Mouse (Mus musculus) thymus, adult 2 months (tissue): Measurements from ENCODE around the gene 1810046K07Rik. TPM values are rescaled to one million over a fixed set of nuclear protein-coding genes. Genes with fewer than 3 reads are reported as not detected.

Experiments used
- DNase-seq: peaks from one replicate; pipeline ENCODE4 v3.0.0; 2021
- H3K27ac ChIP-seq: fragments of 200-500 bp; 2 replicates; pipeline ENCODE4 v1.5.1; 2012; ENCODE audit warnings: low read length, control low read depth; ENCODE audit not compliant: control insufficient read depth, insufficient read depth
- H3K27me3 ChIP-seq: fragments of 200-500 bp; 2 replicates; pipeline ENCODE4 v1.6.1; 2012; ENCODE audit warnings: mild to moderate bottlenecking, low read length, moderate library complexity, mixed read lengths; ENCODE audit not compliant: control insufficient read depth, insufficient read depth
- H3K36me3 ChIP-seq: fragments of 200-500 bp; 2 replicates; pipeline ENCODE4 v1.6.1; 2012; ENCODE audit warnings: mild to moderate bottlenecking, low read length, moderate library complexity; ENCODE audit not compliant: control insufficient read depth, insufficient read depth
- H3K4me1 ChIP-seq: fragments of 200-500 bp; replicated peaks from 2 replicates; pipeline ENCODE4 v1.6.1; 2012; ENCODE audit warnings: low read length; ENCODE audit not compliant: control insufficient read depth, insufficient read depth
- H3K4me3 ChIP-seq: fragments of 200-500 bp; 2 replicates; pipeline ENCODE4 v1.5.1; 2012; ENCODE audit warnings: mild to moderate bottlenecking, low read length, control low read depth, moderate library complexity; ENCODE audit not compliant: control insufficient read depth, insufficient read depth
- CTCF ChIP-seq: fragments of 200-500 bp; IDR thresholded peaks from 2 replicates; pipeline ENCODE4 v1.5.1; 2012; ENCODE audit warnings: mild to moderate bottlenecking, control low read depth, low read length, moderate library complexity, borderline replicate concordance; ENCODE audit not compliant: control insufficient read depth, poor library complexity, insufficient read depth; ENCODE audit errors: extremely low read depth
- POLR2A ChIP-seq: fragments of 200-500 bp; IDR thresholded peaks from 2 replicates; pipeline ENCODE4 v1.6.1; 2012; ENCODE audit warnings: mild to moderate bottlenecking, low read length, control low read depth, moderate library complexity; ENCODE audit not compliant: control insufficient read depth, poor library complexity, insufficient read depth; ENCODE audit errors: extremely low read depth
- whole genome bisulfite sequencing: fragments of 180-500 bp; shearing (Covaris S2); methylation state at CpG from one replicate; pipeline ENCODE4 v1.1.7; 2018; 5-methylcytosine and 5-hydroxymethylcytosine counted together
- polyA plus RNA-seq: library from polyadenylated mRNA; depleted of rRNA; stranded (reverse); fragments of >200 nt; gene quantifications from 2 replicates; pipeline ENCODE4 v1.2.3, GENCODE M21; 2012

The 1810046K07Rik gene
- polyA plus RNA-seq, 1 experiment, result 5.1 TPM

DNA sequence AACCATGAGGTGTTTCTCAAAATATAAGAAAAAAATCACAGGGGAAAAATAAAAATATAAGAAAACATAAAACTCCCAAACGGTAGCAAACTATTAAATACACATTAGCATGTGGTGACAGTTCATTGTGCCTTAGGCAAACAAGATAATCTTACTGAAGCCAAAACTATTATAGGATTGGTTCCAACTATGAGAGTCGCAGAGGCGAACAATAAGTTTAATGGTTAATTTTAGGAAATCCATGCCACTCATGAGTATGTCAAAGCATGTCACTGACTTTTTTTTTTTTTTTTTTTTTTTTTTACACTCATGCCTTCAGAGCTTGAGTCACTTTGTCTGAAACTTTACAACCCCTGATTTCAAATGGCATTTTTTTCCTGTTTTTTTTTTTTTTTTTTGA is 22.4 kb downstream of the 1810046K07Rik start:
- DNase-seq, result no peak
- no peak for TF ChIP-seq POLR2A
- no peak for TF ChIP-seq CTCF
- Histone ChIP-seq H3K36me3 (no peaks in the 10 kb centered on the region), H3K4me1 (no peaks in the 10 kb centered on the region), H3K27ac (no peak overlapping the region), H3K27me3 (no peaks in the 10 kb centered on the region), H3K4me3 (no peak overlapping the region)
- WGBS, result over 99% methylated on average over 3 of the region's 3 CpGs

DNA sequence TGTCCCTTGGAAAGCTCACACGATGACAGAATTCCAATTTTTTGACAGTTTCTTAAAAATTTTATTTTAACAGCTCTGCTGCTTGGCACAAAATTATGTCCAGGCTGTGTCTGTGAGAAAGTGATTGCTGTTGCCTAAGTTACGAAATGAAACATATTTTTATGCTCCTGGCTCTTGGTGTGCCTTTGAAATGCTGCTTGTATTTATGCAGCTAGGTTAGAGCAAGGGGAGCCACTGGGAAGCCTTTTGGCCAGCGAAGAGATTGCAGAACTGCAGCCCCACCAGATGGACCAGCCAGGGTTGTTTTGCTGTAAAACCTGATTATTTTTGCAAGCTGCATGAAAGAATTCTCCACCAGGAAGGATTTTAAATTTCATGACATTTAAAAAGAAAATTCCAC is 23.6 kb downstream of the 1810046K07Rik start:
- DNase-seq, result no peak
- H3K4me3 ChIP-seq, result no peak overlapping the region
- no peaks in the 10 kb centered on the region for H3K27me3 ChIP-seq
- no peaks in the 10 kb centered on the region for H3K36me3 ChIP-seq
- TF ChIP-seq CTCF (no peak), POLR2A (no peak)
- WGBS, result 89% methylated on average over 3 of the region's 3 CpGs
- no peak overlapping the region for H3K27ac ChIP-seq
- no peaks in the 10 kb centered on the region for H3K4me1 ChIP-seq

DNA sequence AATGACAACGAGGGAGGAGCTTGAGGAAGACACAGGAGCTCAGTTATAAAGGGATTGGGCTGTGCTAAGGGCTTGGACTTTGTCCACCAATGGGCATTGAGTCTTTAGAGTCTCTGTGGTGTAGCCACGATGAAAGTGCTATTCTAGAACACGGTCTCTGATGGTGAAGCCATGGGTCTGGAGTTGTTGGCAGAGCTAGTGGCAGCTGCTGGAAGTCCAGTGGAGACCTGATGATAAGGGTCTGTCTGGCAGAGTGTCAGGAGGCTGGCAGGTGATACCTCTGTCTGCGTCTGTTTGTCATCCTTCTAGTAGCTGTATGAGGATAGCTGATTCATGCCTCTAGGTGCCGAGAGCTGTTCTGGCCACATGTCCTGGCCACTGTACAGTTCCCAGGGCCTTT is 24.7 kb downstream of the 1810046K07Rik start:
- H3K27ac ChIP-seq, result no peak overlapping the region
- TF ChIP-seq POLR2A (no peak), CTCF (no peak)
- H3K27me3 ChIP-seq, result no peaks in the 10 kb centered on the region
- no peak overlapping the region for H3K4me3 ChIP-seq
- no peaks in the 10 kb centered on the region for H3K36me3 ChIP-seq
- no peaks in the 10 kb centered on the region for H3K4me1 ChIP-seq
- no peak for DNase-seq
- WGBS, result 69% methylated on average over 5 of the region's 5 CpGs

DNA sequence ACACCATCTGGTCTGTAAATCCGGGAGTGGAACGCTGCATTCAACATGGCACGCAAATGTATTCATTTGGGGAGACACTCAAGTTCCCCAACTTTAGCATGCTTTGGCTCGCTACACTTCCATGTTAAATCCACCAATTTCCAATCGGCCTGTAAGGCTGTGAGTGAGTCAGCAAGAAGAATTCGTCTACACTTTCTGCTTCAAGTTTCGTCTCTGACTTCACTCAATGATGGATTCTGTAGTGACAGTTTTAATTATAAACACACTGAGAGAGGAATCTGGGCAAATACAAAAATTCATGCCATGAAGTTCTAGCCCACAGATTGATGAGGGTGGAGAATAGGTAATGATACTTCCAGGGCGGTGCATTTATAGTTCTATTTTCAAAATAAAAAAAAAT is 35.2 kb downstream of the 1810046K07Rik start:
- TF ChIP-seq POLR2A, result no peak
- TF ChIP-seq CTCF, result no peak
- Histone ChIP-seq H3K27ac (no peak overlapping the region), H3K27me3 (no peaks in the 10 kb centered on the region), H3K4me3 (no peak overlapping the region), H3K4me1 (no peaks in the 10 kb centered on the region), H3K36me3 (no peaks in the 10 kb centered on the region)
- DNase-seq, result no peak
- 91% methylated on average over 8 of the region's 8 CpGs for WGBS

DNA sequence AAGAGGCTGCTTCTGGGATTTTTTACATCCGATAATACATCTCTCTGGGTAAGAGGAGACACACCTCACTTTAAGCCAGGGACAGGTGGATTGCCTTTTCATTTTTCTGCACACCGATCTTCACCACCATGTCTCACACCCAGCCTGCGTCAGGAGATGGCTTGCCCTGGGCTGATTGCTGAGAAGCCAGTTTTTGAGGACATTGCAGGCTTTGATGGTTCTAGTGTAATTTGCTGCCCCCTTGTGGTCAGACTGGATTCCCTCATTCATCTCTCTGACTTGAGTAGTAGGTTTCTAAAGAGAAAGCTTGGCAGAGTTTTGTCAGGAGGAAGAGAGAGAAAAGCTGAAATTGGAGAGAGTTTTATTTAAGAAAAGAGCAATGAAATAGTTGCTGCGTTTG is 36.0 kb downstream of the 1810046K07Rik start:
- 28% methylated on average over 4 of the region's 4 CpGs for WGBS
- H3K36me3 ChIP-seq, result no peaks in the 10 kb centered on the region
- no peaks in the 10 kb centered on the region for H3K27me3 ChIP-seq
- DNase-seq, result peak; percentile 75
- no peak overlapping the region for H3K4me3 ChIP-seq
- no peaks in the 10 kb centered on the region for H3K4me1 ChIP-seq
- H3K27ac ChIP-seq, result no peak overlapping the region
- TF ChIP-seq POLR2A (no peak), CTCF (peak; percentile 17; the same call in 1 of the 2 replicates)

DNA sequence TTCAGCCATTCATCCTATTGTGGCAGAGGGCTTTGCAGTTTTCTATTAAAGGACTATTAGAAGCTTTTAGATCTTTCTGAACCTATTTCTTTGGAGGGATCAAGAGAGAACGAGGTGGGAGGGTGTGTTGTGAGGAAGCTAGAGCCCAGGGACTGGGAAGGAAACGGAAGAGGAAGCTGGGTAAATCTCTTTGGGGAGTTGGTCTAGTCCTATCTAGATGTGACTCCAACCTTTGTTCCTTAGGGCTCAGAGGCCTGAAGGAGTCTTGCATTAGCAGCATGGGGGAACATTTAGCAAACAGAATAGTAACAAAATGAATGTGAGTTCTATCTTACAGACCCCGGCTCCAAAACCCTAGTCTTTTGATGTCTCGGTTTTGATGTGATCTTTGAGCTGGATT is 37.7 kb downstream of the 1810046K07Rik start:
- no peak overlapping the region for H3K27ac ChIP-seq
- 47% methylated on average over 4 of the region's 4 CpGs for WGBS
- H3K36me3 ChIP-seq, result no peaks in the 10 kb centered on the region
- H3K4me1 ChIP-seq, result no peaks in the 10 kb centered on the region
- DNase-seq, result no peak
- no peak overlapping the region for H3K4me3 ChIP-seq
- no peaks in the 10 kb centered on the region for H3K27me3 ChIP-seq
- TF ChIP-seq POLR2A (no peak), CTCF (no peak)

DNA sequence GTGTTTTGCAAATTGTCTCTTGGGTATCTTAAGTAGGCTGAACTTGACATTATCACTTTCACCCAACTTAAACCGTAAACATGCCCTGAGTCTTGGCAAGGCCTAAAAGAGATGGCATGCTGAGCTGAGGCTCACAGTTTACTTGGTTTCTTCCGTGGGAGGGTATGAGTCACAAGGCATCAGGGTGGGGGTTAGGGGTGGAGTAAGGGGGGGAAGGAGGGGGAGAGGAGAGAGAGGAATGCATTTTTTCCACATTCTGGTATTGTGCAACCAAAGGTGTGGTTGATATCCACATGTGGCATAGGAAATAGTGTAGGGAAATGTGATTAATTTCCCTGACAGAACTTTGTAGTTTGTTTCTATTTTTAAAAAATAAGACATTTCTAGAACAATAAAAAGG is 42.6 kb downstream of the 1810046K07Rik start:
- WGBS, result 63% methylated on average over 2 of the region's 2 CpGs
- Histone ChIP-seq H3K27me3 (no peaks in the 10 kb centered on the region), H3K27ac (no peak overlapping the region), H3K4me3 (no peak overlapping the region), H3K4me1 (no peaks in the 10 kb centered on the region), H3K36me3 (no peaks in the 10 kb centered on the region)
- no peak for DNase-seq
- TF ChIP-seq CTCF (no peak), POLR2A (no peak)
